Mouse (Mus musculus): ENCODE results near the gene Lrig1. TPM values are rescaled to one million over a fixed set of nuclear protein-coding genes. Genes with fewer than 3 reads are reported as not detected.

Lrig1 gene
- total and polyA plus RNA-seq, 3 experiments = 0.58 to 0.75 TPM; not detected in 1

- no peak for TF ChIP-seq POLR2AphosphoS5 (IDR thresholded peaks at IDR 0.05; ENCODE audit: borderline replicate concordance, low read depth, low read length)
These were observed 34.7 kb downstream of the Lrig1 start (continued) for GRCm38 (mm10) chr6:94665248-94665647.

DNA sequence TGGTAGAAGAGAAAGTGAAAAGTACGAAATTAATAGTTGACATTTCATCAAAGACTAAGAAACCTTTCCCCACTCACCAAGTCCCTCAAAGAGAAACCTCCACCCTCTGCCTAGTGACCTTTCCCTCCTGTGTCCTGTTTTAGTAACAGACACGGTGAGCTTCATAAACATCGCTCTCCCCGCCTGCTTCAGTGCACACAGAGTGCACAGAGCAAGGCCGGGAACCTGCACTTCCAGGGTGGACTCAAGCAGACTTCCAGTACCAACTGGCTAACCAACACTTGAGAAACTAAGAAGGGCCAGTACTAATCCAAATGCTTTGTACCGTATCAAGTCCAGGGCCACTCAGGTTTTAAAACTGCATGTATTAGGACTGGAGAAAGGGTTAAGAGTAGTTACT is 36.0 kb downstream of the Lrig1 start:
- H3K27me3 ChIP-seq (ENCODE audit: control insufficient read depth in 1 of 2, insufficient read depth in 2 of 2, low read length in 2 of 2) = no peaks in the 10 kb centered on the region; a peak in 1 of 4 replicates

GRCm38 (mm10) chr6:94661923-94662322 is 38.0 kb downstream of the Lrig1 start:
- Histone ChIP-seq H3K9ac (ENCODE audit: control insufficient read depth, low read depth, low read length, poor library complexity, severe bottlenecking) (no peak overlapping the region), H3K79me2 (ENCODE audit: control insufficient read depth, insufficient read depth, low read length, poor library complexity) (no peaks in the 10 kb centered on the region), H3K4me1 (ENCODE audit: control insufficient read depth in 1 of 2, insufficient read depth in 2 of 2, low read length in 2 of 2) (no peaks in the 10 kb centered on the region), H3K27me3 (ENCODE audit: control insufficient read depth in 1 of 2, insufficient read depth in 2 of 2, low read length in 2 of 2) (no peaks in the 10 kb centered on the region; a peak in 1 of 4 replicates), H3K27ac (ENCODE audit: control insufficient read depth, low read depth, low read length) (no peak overlapping the region), H3K4me3 (ENCODE audit: control insufficient read depth in 1 of 2, insufficient read depth in 1 of 2, low read depth in 2 of 2, low read length in 2 of 2) (no peak overlapping the region), H3K9me3 (replicated peaks; ENCODE audit: insufficient read depth, low read length) (no peaks in the 10 kb centered on the region), H3K36me3 (ENCODE audit: control insufficient read depth in 1 of 2, insufficient read depth in 2 of 2, low read length in 2 of 2) (no peaks in the 10 kb centered on the region)
- DNase-seq (ENCODE audit: low read depth, low spot score) = no peak
- TF ChIP-seq JUND (IDR thresholded peaks at IDR 0.05; ENCODE audit: low read depth, low read length) (no peak), ZMIZ1 (IDR thresholded peaks at IDR 0.05; ENCODE audit: low read depth, low read length) (no peak), SIN3A (IDR thresholded peaks at IDR 0.05; ENCODE audit: low read length) (no peak), CTCF (IDR thresholded peaks at IDR 0.05 in 2 of 3, conservative IDR thresholded peaks at IDR 0.05 in 1 of 3; ENCODE audit: control insufficient read depth in 1 of 3, insufficient read depth in 1 of 3, low read depth in 2 of 3, low read length in 3 of 3, poor library complexity in 1 of 3, severe bottlenecking in 1 of 3) (no peak), RCOR1 (IDR thresholded peaks at IDR 0.05; ENCODE audit: low read depth, low read length) (no peak), TBP (IDR thresholded peaks at IDR 0.05; ENCODE audit: low read depth, low read length) (no peak), GABPA (IDR thresholded peaks at IDR 0.05; ENCODE audit: low read depth, low read length) (no peak), POLR2AphosphoS2 (IDR thresholded peaks at IDR 0.05; ENCODE audit: low read length) (no peak), MYC (IDR thresholded peaks at IDR 0.05; ENCODE audit: low read depth, low read length) (no peak), MAX (IDR thresholded peaks at IDR 0.05; ENCODE audit: low read length) (no peak), MAFK (IDR thresholded peaks at IDR 0.05; ENCODE audit: borderline replicate concordance, low read depth, low read length) (no peak), TCF12 (IDR thresholded peaks at IDR 0.05; ENCODE audit: low read depth, low read length) (no peak), EP300 (IDR thresholded peaks at IDR 0.05; ENCODE audit: low read depth in 1 of 2, low read length in 2 of 2) (no peak), ELF1 (IDR thresholded peaks at IDR 0.05; ENCODE audit: low read depth, low read length) (no peak), MAZ (IDR thresholded peaks at IDR 0.05; ENCODE audit: low read depth, low read length) (no peak), MXI1 (IDR thresholded peaks at IDR 0.05; ENCODE audit: low read depth, low read length) (no peak)

More for the DNA sequence above, 36.0 kb downstream of the Lrig1 start:
- no peaks in the 10 kb centered on the region for H3K4me1 ChIP-seq (ENCODE audit: control insufficient read depth in 1 of 2, insufficient read depth in 2 of 2, low read length in 2 of 2)
- no peak overlapping the region for H3K9ac ChIP-seq (ENCODE audit: control insufficient read depth, low read depth, low read length, poor library complexity, severe bottlenecking)
- no peak for TF ChIP-seq POLR2AphosphoS5 (IDR thresholded peaks at IDR 0.05; ENCODE audit: borderline replicate concordance, low read depth, low read length)
- no peak for TF ChIP-seq RCOR1 (IDR thresholded peaks at IDR 0.05; ENCODE audit: low read depth, low read length)
- TF ChIP-seq TCF12 (IDR thresholded peaks at IDR 0.05; ENCODE audit: low read depth, low read length) = no peak
- TF ChIP-seq MXI1 (IDR thresholded peaks at IDR 0.05; ENCODE audit: low read depth, low read length) = no peak
- TF ChIP-seq JUND (IDR thresholded peaks at IDR 0.05; ENCODE audit: low read depth, low read length) = no peak
- TF ChIP-seq ETS1 (IDR thresholded peaks at IDR 0.05; ENCODE audit: low read depth, low read length) = no peak
- TF ChIP-seq MAZ (IDR thresholded peaks at IDR 0.05; ENCODE audit: low read depth, low read length) = no peak
- no peak for TF ChIP-seq POLR2A (IDR thresholded peaks at IDR 0.05; ENCODE audit: control insufficient read depth in 1 of 2, insufficient read depth in 1 of 2, low read depth in 1 of 2, low read length in 2 of 2, poor library complexity in 1 of 2)
- TF ChIP-seq MEF2A (IDR thresholded peaks at IDR 0.05; ENCODE audit: extremely low read depth, insufficient replicate concordance, low read depth, low read length, poor library complexity, severe bottlenecking) = no peak
- no peak for TF ChIP-seq NELFE (IDR thresholded peaks at IDR 0.05; ENCODE audit: low read depth, low read length)
- no peak for TF ChIP-seq ELF1 (IDR thresholded peaks at IDR 0.05; ENCODE audit: low read depth, low read length)
- no peak for TF ChIP-seq CHD1 (IDR thresholded peaks at IDR 0.05; ENCODE audit: low read depth, low read length)
- no peak for TF ChIP-seq MAX (IDR thresholded peaks at IDR 0.05; ENCODE audit: low read length)
- no peak for TF ChIP-seq TBP (IDR thresholded peaks at IDR 0.05; ENCODE audit: low read depth, low read length)
- TF ChIP-seq GABPA (IDR thresholded peaks at IDR 0.05; ENCODE audit: low read depth, low read length) = no peak
- TF ChIP-seq NRF1 (IDR thresholded peaks at IDR 0.05; ENCODE audit: insufficient read depth, low read depth, low read length, poor library complexity, severe bottlenecking) = no peak
- TF ChIP-seq KAT2A (conservative IDR thresholded peaks at IDR 0.05; ENCODE audit: low read depth, low read length) = no peak
- no peaks in the 10 kb centered on the region for H3K9me3 ChIP-seq (replicated peaks; ENCODE audit: insufficient read depth, low read length)
- H3K79me2 ChIP-seq (ENCODE audit: control insufficient read depth, insufficient read depth, low read length, poor library complexity) = no peaks in the 10 kb centered on the region
- H3K4me3 ChIP-seq (ENCODE audit: control insufficient read depth in 1 of 2, insufficient read depth in 1 of 2, low read depth in 2 of 2, low read length in 2 of 2) = no peak overlapping the region
- DNase-seq (ENCODE audit: low read depth, low spot score) = no peak
- H3K36me3 ChIP-seq (ENCODE audit: control insufficient read depth in 1 of 2, insufficient read depth in 2 of 2, low read length in 2 of 2) = no peaks in the 10 kb centered on the region
- H3K27ac ChIP-seq (ENCODE audit: control insufficient read depth, low read depth, low read length) = no peak overlapping the region
